ENCODE assay signal across 11 mouse cellular contexts in the genomic region with DNA sequence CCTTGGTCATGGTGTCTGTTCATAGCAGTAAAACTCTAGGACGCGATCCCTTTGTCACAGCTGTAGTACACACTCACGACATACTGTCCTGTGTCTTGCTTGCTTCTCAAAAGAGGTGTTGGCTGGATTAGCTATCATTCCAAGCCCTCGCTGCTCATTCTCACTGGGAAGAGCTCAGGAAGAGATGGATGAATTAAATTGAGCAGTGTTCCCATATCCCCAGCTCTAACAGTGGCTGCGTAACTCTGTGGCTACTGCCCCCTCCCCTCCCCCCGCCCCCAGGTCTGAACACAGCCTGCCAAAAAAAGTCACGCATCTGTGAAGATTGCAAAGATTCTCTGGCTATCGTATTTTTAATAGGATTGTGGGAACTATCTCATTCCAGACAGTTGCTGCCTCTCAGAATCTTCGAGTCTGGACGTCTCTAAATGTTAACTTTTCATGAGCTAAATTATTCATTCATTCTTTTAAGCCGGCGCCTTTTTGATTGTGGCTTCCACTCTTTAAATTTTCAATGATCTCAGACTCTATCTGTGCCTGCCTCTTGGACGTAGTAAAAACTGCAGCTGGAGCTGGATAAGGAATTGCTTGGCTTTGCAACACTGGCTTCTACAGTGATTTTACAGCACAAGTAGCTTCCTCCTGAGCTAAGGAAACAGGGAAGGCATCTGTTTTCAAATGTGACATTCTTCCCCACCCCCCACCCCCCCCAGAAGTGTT.
A peak's percentile ranks its signal among the peaks of the same experiment; 100 is the strongest.
DNase-seq lines count a peak whose midpoint lies in the region; ATAC-seq and TF ChIP-seq lines count a peak whose summit lies in the region.
"Had no signal": no experiment of that assay in that cellular context is flagged by ENCODE, and none has a peak within 500 bp of the region (broad histone marks: within the 10 kb centered on the region; RNA-seq: fewer than 3 reads in every experiment).

No protein-coding gene starts in this region.

- WGBS in lung, embryonic 15.5 days = 40% methylated on average over 13 of the region's 13 CpGs
- WGBS in limb, embryonic 14.5 days = 31% methylated on average over 13 of the region's 13 CpGs

- peak; percentile 91 for ATAC-seq in frontal cortex, adult (ENCODE audit: low TSS enrichment)
- no peak; the same call in 1 of the 2 replicates for ATAC-seq in lung, embryonic 15.5 days (ENCODE audit: borderline replicate concordance, extremely low read depth, low FRiP score, low TSS enrichment)
- ATAC-seq in limb, embryonic 14.5 days (ENCODE audit: low FRiP score, low read depth) = peak; percentile 77

- DNase-seq in frontal cortex, postnatal 25 days (ENCODE audit: low spot score in 2 of 2) = no peak
- DNase-seq in lung, postnatal 25 days (ENCODE audit: low spot score) = no peak
- no peak for DNase-seq in limb, embryonic 14.5 days (ENCODE audit: low spot score)
- peak; percentile 12 for DNase-seq in yolk sac, embryonic 10.5 days (ENCODE audit: low spot score)
- no peak for DNase-seq in thymus, postnatal 36 days
- no peak for DNase-seq in lung, postnatal 36 days
- DNase-seq: B cell, adult 2 months; layer of hippocampus, adult 9-11 months had no signal

- no peaks in the 10 kb centered on the region for H3K9me3 ChIP-seq in lung, embryonic 15.5 days
- no peaks in the 10 kb centered on the region for H3K9me3 ChIP-seq in limb, embryonic 14.5 days (ENCODE audit: control insufficient read depth, low read length)
- H3K9me3 ChIP-seq: embryonic facial prominence, embryonic 12.5 days had no signal

- no peak overlapping the region for H3K4me3 ChIP-seq in lung, embryonic 15.5 days
- no peak overlapping the region for H3K4me3 ChIP-seq in limb, embryonic 14.5 days (replicated peaks; ENCODE audit: low read length)
- H3K4me3 ChIP-seq: embryonic facial prominence, embryonic 12.5 days had no signal

- H3K4me1 ChIP-seq in lung, embryonic 15.5 days = peaks cover 10% of the 10 kb centered on the region
- peaks cover 17% of the 10 kb centered on the region for H3K4me1 ChIP-seq in limb, embryonic 14.5 days (ENCODE audit: control insufficient read depth, insufficient read depth, low read length)

- no peaks in the 10 kb centered on the region for H3K27me3 ChIP-seq in lung, embryonic 15.5 days
- no peaks in the 10 kb centered on the region for H3K27me3 ChIP-seq in limb, embryonic 14.5 days (ENCODE audit: control insufficient read depth, insufficient read depth, low read length)
- H3K27me3 ChIP-seq: embryonic facial prominence, embryonic 12.5 days had no signal

- H3K36me3 ChIP-seq in lung, embryonic 15.5 days = no peaks in the 10 kb centered on the region
- H3K36me3 ChIP-seq in limb, embryonic 14.5 days (ENCODE audit: control insufficient read depth, insufficient read depth, low read length) = no peaks in the 10 kb centered on the region
- H3K36me3 ChIP-seq: embryonic facial prominence, embryonic 12.5 days had no signal

- no peak for TF ChIP-seq POLR2A in limb, embryonic 14.5 days (IDR thresholded peaks at IDR 0.05; ENCODE audit: borderline replicate concordance, extremely low read depth, insufficient read depth, insufficient read length)

- 0 out of 2 replicates have a peak overlapping the region, but pooled peaks have one; percentile 1 for H3K27ac ChIP-seq in lung, embryonic 15.5 days
- no peak overlapping the region for H3K27ac ChIP-seq in limb, embryonic 14.5 days (replicated peaks; ENCODE audit: low read depth, low read length)
- H3K27ac ChIP-seq: embryonic facial prominence, embryonic 12.5 days had no signal

- no peak overlapping the region for H3K9ac ChIP-seq in lung, embryonic 15.5 days
- no peak overlapping the region for H3K9ac ChIP-seq in limb, embryonic 14.5 days (ENCODE audit: low read depth, low read length, severe bottlenecking)
- H3K9ac ChIP-seq: embryonic facial prominence, embryonic 12.5 days had no signal

- H3K4me2 ChIP-seq in lung, embryonic 15.5 days = peak overlapping the region; percentile 46
- peak overlapping the region; percentile 40 for H3K4me2 ChIP-seq in limb, embryonic 14.5 days (replicated peaks; ENCODE audit: low read depth, low read length, severe bottlenecking)
